Mouse (Mus musculus): ENCODE results near the gene Cacng1.

The Cacng1 gene

DNA sequence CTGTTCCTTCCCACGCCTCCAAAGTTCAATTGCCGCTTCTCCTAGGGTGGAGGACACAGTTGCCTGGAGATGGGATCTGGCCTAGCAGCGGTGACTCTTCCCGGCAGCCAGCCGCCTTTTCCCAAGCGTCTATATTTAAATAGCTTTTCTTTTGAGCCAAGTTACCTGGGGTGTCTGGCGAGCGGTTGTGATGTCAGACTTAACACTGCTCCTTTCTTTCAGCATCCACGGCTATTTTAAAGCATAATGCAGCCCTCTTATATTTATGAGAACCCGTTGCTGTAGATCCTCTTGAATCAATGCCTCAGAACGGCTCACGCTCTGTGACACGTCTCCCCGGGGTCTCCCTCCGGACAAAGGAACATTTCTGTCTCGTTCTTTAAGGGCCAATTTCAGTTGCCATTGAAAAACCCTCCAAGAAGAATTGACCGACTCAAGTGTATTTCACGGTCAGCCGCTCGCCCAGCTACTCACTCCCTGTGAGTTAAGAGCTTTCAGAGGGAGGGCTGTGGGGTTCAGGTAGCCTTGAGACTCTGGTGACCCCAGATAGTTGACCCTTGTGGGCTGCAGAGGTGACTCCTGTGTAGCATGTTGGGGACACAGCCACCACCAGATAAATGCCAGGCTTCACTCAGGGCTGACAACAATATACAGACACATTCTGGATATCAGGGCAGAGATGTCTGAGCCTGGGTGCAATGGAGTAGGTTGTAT, 8.3 kb downstream of the Cacng1 start:
- DNase-seq (ENCODE audit: low read depth, low spot score), result peak; percentile 37

DNA sequence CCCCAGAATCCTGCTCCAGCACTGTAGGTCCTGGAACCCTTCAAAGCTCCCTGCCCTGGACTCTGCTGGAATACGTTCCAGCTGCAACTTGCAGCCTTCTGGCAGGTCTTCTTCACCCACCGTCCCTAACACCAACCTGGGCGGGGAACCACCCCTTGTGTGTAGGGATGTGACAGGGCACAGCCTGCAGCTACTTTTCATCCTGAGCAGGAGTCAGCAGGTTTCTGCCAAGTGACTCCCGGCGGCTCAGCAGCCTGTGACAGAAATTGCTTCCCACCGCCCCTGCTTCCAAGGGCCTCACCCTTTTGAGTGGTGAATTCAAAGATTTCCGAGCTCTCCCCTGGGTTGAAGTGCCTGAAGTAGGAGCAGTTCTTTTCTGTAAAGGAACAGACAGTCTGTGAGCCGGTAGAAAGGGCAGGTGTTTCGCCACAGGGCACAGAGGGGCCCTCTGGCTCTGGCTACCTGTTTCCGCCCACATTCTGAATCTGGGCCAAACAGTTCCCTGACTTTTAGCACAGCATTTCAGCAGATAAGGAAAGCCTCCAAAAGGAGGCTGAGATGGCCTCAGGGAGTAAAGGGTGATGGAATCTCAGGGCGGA, 10.7 kb downstream of the Cacng1 start:
- DNase-seq (ENCODE audit: low read depth, low spot score), result peak; percentile 62

DNA sequence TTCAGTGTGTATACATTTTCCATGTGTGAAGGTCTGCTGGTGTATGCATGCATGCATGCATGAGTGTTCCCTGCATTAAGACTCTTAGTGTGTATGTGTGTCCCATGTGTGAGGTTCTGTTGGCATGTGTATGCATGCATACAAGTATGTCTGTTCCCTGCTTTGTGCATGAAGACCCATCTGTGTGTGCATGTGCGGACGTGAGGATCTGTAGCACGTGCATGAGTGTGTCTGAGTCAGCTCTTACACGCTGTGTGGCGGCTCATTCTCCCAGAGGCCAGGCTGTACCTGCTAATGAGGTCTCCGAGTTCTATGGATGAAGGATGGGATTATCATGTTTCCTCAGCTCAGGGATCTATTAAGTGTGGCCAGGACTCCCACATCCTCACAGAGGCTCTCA, 11.3 kb downstream of the Cacng1 start:
- peak; percentile 23 for DNase-seq (ENCODE audit: low read depth, low spot score)

DNA sequence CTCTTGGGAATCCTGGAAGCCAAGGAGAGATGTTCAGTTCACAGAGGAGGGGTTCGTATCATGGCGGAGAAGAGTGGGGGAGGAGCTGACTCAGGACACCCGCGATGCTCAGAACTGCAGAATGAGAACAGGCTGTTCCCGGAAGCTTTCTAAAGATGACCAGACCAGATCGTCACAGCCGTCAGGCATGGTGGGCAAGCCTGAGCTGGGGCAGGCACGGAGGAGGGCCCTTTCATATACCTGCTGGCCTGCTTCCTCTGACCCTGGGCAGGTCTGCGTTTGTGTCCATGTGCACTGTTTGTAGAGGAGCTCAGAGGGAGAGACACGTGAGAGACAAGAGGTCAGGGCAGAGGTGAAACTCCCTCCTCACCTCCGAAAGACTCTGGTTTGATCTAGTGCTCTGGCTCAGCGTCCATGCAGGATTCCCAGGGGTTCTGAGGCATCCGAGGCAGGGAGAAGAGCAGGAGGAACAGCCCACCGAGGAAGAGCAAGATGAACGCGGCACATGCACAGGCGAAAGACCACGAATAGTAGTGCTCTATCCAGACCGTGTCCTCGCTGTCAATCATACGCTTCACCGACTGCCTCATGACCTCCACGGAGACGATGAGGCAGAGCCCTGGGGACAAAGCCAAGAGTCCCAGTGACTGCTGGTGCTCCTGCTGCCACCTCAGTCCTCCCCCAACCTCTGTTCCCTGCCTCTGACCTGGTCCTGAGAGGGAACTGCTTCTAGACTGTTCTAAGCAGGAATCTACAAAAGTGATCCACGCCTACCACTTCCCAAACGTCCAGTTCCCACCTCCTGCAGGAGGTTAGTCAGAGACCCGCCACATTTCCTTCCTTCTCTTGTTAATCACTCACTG, 12.8 kb downstream of the Cacng1 start:
- peak; percentile 25 for DNase-seq (ENCODE audit: low read depth, low spot score)

DNA sequence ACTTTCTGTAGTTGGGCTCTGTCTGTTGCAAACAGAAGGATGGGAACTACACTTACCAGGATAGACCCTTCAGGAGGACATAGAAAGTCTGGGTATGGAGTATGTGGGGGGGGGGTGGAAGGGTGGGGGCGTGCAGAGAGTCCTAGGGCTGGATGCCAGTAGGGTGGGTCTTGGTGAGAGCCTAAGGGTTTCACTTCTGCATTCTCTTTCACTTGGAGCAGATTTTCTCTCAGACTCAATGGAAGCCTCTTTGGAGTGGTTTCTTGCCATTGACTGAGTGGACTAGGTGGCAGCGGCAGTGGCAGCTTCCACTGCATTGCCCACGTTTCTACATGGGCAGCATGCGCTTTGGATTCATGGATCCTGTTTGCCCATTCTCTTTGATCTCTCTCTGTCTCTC, 16.4 kb downstream of the Cacng1 start:
- DNase-seq (ENCODE audit: low read depth, low spot score), result no peak

DNA sequence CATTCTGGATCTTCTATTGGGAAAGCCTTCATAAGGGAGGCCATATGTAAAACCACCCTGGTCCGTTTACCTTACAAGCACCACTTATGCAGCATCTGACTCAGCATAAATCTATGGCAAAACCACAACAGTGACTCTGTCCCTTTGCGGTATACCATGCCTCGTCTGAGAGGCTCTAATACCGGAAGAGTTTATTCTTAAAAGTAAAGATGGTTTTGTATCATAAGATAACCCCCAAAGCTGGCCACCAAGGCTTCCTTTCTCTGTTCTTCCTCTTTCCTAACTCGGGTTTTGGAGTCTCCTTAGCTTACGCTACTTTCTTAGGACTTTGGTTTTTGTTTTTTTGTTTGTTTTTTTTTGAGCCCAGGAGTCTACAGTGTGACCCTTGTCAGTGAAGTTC, 23.0 kb downstream of the Cacng1 start:
- no peak for DNase-seq (ENCODE audit: low read depth, low spot score)

DNA sequence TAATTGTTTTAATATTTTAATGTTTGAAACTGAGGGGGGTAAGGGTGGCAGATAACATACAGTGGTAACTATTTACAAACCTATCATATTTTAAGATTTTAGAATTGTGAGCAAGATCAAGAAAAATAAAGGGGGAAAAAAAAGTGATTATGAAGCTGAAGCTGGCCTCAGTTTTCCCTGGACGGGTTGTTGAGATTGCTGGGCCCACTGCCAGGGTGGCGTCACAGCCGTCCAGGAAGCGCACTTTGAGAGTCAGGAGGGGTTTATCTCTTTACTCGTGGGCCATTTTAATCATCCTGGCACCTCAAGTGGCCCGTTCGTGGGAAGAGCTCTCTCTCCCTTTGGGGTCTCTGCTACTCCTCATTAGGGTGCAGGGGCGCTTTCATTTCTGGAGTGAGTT, 24.8 kb downstream of the Cacng1 start:
- DNase-seq (ENCODE audit: low read depth, low spot score), result no peak

DNA sequence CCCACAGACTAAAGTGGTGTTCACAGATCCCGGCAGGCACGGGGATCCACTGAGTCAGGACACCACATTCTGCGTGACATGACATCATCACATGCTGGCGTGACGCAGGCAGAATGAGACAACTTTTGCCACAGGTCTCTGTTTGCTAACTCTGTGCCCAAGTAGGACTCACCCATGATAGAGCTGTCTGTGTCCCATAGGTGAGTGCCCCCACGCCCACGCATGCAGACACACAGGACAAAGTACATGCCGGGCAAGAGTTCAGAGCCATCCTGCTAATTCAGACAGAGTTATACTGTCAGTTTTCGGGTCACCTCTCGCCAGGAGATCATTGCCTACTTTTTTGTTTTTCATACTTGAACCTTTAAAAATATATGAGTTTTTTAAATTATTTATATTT, 27.8 kb downstream of the Cacng1 start:
- DNase-seq (ENCODE audit: low read depth, low spot score), result no peak

DNA sequence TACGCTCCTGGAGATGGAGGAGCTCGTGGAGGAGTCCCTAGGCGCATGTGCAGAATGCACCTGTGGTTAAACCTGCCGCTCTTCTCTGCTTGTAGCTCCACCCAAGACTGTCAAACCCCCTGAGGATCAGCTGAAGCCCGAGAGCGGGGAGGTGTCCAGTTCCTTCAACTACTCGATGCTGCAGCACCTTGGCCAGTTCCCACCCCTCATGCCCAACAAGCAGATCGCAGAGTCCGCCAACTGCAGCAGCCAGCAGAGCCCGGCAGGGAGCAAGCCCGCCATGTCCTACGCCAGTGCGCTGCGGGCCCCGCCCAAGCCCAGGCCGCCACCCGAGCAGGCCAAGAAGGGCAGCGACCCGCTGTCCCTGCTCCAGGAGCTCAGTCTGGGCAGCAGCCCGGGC, 30.0 kb downstream of the Cacng1 start:
- DNase-seq (ENCODE audit: low read depth, low spot score), result no peak

DNA sequence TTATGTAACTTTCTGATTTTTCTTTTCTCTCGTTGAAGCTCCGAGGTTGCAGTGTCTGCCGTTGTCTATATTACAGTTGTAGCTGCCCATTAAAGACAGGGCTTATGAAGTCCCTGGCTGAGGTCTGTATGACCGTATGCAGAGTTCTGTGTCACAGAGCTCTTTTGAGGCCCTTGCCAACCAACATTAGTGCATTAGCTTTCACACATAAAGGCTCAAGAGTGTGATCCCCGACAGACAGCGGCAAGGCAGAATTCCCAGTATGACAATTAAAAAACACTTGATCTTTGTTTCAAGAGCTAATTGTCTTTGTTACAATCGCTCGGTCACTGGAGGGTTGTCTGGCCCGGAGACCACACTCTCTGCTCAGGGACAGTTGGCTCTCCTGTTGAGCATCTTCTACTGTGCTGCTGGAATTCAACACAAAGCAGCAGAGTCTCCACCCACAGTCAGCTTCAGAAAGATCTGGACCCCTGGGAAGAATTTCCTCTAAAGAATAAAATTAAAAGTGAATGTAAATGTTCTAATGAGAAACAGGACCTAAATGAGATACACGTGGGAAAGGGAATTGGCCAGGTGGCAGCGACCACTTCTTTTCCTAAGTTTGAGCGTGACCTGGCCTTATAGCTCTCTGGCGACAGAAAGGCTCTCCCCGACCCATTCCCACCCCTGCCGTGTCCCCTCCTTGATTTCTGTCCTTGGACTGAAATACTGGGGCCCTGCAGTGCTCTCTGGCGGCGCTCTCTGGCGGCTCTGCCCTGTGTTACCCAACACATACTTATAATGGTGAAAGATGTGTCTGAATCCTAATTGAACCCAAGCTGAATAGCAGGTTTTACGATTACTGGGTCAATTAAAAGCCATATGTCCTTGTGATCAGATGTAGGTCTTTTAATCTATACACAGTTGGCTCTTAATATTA, 32.5 kb downstream of the Cacng1 start:
- no peak for DNase-seq (ENCODE audit: low read depth, low spot score)

DNA sequence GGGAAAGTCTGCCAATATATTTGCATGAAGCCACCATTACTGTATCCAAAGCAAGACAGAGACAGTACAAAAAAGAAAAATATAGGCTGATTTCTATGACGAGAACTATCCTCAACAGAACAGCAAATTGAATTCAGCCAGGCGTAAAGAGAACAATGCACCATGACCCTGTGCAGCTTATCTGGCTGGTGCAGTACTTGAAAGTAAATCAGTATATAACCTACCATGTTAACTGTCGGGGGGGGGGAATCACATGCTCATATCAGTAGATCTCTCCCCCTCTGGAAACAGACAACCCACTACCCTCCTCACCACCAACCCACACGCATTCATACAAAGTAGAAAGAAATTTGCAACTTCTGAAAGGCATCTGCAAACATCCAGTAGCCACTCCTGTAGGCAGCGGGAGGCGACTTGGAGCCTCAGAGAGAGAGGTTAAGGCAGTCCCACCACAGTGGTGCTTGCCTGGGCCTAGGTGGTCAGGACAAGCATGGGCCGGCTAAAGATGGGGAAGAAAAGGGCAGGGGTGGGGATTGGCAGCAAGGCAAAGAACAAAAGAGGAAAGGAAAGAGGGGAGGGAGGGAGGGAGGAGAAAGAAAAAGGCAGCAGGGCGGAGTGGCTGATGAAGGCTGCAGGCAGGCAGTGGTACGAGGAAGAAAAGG, 33.5 kb downstream of the Cacng1 start:
- DNase-seq (ENCODE audit: low read depth, low spot score), result no peak

DNA sequence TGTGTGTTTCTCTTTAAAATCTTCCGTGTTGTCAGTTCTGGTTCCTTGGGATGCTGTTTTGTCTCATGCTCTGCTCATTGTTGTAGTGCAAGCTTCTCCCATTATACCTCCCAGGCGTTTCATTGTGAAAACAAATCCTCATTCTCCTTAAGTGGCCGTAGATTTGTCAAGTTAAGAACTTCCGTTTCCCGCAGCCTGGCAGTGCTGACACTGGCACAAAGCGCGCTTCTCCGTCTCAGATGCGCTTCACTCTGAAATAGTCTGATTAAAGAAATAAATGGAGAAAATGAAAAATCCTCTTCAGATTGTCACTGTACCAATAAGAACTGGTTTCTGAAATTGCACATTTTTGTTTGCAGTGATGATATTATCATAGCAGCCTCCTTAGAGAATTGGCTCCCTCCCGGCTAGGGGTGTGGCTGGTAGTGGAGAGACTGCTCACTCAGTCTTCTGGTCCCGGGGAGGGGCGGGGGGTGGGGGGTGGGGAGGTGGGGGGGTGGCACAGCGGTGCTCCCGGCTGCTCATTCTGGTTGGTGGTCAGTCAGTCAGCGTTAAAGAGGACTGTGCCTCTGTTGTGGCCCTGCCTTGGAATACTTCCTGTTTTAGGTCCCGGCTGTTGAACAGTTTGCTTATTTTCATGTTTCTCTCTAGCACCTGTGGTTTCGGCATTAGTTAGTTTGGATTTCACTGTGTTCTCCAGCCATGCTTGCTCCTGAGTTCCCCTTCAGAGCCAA, 39.9 kb downstream of the Cacng1 start:
- peak; percentile 39 for DNase-seq (ENCODE audit: low read depth, low spot score)

DNA sequence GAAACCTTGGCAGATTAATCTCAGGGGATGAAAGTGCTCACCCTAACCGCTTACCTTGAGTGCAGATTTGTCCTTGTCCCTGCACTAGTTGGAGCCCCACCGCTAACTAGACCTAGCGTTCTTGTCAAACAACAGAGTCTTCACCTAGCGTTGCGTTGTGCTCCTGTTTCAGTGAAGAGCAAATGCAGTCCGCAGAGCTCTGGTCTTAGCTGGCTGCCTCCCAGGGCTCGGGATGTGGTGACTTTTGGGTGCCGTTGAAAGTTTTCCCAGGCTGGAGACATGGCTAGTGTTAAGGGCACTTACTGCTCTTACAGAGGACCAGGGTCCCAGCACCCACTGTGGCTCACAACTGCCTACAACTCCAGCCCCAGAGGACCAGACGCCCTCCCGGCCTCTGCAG, 41.1 kb downstream of the Cacng1 start:
- no peak for DNase-seq (ENCODE audit: low read depth, low spot score)

DNA sequence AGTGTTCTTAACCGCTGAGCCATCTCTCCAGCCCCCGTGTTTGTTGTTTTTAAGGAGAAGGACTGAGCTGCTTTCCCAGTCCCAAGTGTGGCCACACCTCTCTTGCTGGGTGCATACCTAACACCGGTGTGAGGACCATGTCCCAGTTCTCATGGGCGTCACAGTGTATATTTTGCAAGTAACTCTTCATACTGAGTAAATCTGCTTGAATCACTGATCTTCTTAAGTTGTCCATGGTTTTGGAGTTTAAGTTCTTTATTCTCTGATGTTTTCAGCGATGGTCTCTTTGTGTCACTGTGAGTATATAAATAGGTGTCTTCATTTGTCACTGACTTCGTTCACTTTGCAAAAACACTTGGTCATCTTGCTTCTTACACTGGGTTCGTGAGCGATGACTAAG, 41.7 kb downstream of the Cacng1 start:
- DNase-seq (ENCODE audit: low read depth, low spot score), result no peak

DNA sequence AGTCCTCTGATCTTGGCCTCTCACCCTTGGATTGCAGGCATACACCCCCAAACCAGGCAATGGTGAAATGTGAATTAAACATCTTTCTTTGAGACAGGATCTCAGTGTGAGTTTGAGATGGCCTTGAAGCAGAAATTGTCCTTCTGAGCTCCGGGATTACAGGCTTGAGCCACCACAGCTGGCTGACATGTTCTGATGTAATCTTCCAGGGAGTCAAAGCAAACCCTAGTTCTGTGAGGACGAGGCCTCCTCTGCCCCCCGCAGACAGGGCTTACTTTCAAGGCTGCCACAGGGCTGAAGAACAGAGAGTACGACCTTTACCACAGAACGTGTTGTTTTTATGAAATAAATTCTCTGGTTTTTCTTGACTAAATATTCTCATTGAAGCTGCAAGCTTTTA, 42.3 kb downstream of the Cacng1 start:
- no peak for DNase-seq (ENCODE audit: low read depth, low spot score)

DNA sequence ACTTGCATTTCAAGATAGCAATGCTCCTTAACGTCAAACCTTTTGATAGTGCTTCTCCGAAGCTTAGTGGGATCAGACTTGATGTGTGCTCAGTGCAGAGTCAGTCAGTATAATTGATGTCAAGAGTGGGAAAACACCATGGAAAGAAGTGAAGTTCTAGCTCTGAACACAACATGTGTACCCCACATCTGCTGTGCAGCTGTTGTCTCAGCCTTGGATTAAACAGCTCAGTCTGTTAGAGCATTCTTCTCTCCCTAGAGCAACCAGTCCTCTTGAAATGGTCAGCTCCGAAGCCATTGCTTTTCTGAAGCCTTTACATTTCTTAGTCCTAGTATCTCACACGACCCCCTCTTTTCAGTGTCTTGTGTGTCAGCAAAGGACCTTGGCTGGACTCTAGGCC, 47.3 kb downstream of the Cacng1 start:
- no peak for DNase-seq (ENCODE audit: low read depth, low spot score)

DNA sequence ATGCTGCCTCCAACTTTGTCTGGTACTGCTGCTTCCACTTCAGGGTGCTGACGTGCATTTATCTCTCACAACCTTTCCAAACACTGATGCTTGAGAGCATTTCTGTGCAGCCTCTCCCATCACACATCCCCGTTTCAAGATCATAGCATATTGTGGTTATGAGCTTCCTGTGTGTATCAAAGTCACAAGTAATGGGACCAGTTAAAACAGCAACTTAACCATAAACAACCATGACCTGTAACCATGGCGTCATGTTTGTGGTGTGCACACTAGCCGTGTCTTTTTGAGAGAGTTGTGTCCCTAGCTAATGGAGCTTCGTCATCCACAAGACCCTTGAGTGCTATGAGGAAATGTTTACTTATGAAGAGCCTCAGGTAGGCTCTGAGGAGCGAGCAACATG, 48.1 kb downstream of the Cacng1 start:
- DNase-seq (ENCODE audit: low read depth, low spot score), result no peak

DNA sequence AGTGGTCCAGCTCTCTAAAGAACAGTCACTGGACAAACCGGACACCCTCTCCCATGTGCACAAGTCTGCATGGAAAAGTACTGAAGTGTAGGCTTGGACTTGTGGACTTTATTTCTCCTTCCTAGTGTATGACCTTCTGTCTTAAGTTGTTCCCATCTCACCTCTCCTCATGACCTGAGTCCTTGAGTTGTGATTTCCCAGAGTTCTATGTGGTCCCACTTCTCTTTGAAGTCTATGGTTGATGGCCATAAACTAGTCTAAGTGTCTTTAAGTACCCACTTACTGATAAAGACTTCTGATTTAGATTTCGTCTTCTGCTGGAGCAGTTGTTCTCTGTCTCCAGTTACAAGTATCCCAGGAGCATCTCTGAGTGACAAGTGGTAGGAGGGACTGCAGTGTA, 48.8 kb downstream of the Cacng1 start:
- no peak for DNase-seq (ENCODE audit: low read depth, low spot score)

DNA sequence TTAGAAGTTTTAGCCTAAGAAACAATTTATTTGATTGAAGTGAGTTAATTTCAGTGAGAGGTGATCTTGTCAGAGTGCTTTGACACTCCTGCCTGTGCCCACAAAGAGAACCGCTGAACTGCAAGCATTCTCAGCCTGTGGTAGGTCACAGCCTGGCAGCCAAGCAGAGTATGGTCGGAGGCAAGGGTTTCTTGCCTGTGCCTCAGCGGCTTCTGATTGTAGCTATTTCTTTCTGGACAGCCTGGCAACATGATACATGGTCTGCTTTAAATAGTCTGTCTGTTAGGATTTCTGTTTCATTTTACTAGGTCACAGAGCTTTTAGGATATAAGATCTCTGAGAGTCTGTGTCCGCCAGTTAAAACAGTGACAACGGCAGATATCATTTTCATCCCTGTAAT, 53.7 kb downstream of the Cacng1 start:
- DNase-seq (ENCODE audit: low read depth, low spot score), result no peak

DNA sequence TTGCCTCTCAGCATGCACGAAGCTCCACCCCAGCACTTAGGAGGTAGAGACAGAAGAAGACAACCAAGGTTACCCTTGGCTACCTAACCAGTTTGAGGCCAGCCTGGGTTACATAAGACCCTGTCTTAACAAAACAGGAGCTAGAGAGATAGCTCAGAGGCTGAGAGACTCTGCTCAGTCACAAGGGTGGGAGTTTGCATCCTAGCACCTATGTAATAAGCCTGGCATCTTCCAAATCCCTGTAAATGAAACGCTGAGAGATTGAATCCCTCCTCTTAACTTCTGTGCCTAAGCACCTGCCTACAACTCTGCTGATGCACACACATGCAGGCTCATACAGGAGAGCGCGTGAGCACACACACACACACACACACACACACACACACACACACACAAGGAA, 55.9 kb downstream of the Cacng1 start:
- peak; percentile 54 for DNase-seq (ENCODE audit: low read depth, low spot score)

DNA sequence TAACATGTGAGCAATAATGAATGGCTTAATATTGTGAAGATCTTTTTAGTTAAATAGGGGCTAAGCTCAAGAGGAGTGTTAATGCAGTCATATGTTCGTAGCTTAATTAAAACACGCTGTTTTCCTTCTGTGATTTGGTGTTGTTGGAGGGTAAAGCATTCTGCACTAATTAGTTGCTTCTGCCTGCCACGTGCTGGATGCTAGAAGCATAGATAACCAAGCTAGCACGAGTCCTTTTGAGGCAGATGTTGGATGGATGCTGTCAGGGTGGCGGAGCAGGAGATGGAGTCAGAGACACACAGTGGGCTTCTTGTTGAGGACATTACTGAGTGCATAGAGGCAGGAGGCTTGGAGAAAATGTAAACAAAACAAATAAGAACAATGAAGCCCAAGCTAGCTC, 59.2 kb downstream of the Cacng1 start:
- no peak for DNase-seq (ENCODE audit: low read depth, low spot score)
